Mouse (Mus musculus) bone marrow macrophage, adult 2 months (primary cell): ENCODE data around the gene Frem2.

Source experiments
- CTCF ChIP-seq: IDR thresholded peaks from 2 replicates; pipeline ENCODE4 v1.5.1; 2012; ENCODE audit warnings: low read depth, mild to moderate bottlenecking, low read length, moderate library complexity
- POLR2A ChIP-seq: IDR thresholded peaks from 2 replicates; pipeline ENCODE4 v1.6.1; 2012; ENCODE audit warnings: mild to moderate bottlenecking, low read depth, low read length, borderline replicate concordance

- TF ChIP-seq POLR2A (no peak), CTCF (no peak)
Observed at GRCm38 (mm10) chr3:53594471-53594870, 62.7 kb downstream of the Frem2 start.
